In the genomic region with DNA sequence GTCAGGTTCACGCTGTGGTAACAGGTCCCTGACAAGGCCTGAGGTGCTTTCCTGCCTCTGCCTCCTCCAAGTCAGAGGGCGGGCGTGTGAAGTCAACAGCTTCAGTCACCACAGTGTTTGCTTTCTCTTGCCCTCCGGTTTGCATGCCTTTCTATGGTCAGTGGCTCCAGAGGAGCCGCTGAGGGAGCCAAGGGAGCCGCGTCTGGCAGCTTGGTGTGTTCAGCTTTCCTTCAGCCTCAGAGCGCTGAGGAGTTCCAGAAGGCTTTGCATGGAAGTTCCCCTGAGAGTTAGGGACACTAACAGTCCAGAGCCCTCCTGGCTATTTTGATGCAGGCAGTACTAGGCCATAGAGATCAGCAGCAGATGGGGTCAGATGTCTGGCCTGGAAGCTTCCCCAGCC, we compare ENCODE assay signal across 20 mouse cellular contexts.
DNase-seq lines count a peak whose midpoint lies in the region; ATAC-seq lines count a peak whose summit lies in the region.
"Had no signal": no experiment of that assay in that cellular context is flagged by ENCODE, and none has a peak within 500 bp of the region (broad histone marks: within the 10 kb centered on the region; RNA-seq: fewer than 3 reads in every experiment).

No protein-coding gene starts in this region.

- no peak overlapping the region for H3K9ac ChIP-seq in kidney, embryonic 16.5 days (replicated peaks; ENCODE audit: low read length)
- H3K9ac ChIP-seq in hindbrain, embryonic 14.5 days = no peak overlapping the region
- H3K9ac ChIP-seq: embryonic facial prominence, embryonic 12.5 days; forebrain, embryonic 12.5 days; liver, embryonic 13.5 days had no signal

- no peaks in the 10 kb centered on the region for H3K27me3 ChIP-seq in kidney, embryonic 16.5 days (ENCODE audit: insufficient read depth, low read length)
- no peaks in the 10 kb centered on the region for H3K27me3 ChIP-seq in heart, embryonic 10.5 days (ENCODE audit: insufficient read depth, poor library complexity, severe bottlenecking)
- no peaks in the 10 kb centered on the region for H3K27me3 ChIP-seq in hindbrain, embryonic 14.5 days (ENCODE audit: control insufficient read depth, insufficient read depth, low read length)
- H3K27me3 ChIP-seq: embryonic facial prominence, embryonic 12.5 days; liver, embryonic 13.5 days had no signal

- 87% methylated on average over 8 of the region's 8 CpGs for WGBS in kidney, embryonic 16.5 days
- 79% methylated on average over 8 of the region's 8 CpGs for WGBS in heart, embryonic 10.5 days
- WGBS in hindbrain, embryonic 14.5 days = 74% methylated on average over 8 of the region's 8 CpGs

- peaks cover 10% of the 10 kb centered on the region; the same call in 1 of the 2 replicates for H3K4me1 ChIP-seq in kidney, embryonic 16.5 days (ENCODE audit: insufficient read depth, low read length)
- H3K4me1 ChIP-seq in heart, embryonic 10.5 days = peaks cover 15% of the 10 kb centered on the region
- H3K4me1 ChIP-seq in hindbrain, embryonic 14.5 days (replicated peaks; ENCODE audit: control insufficient read depth, insufficient read depth, low read length) = peaks cover 25% of the 10 kb centered on the region
- H3K4me1 ChIP-seq: embryonic facial prominence, embryonic 12.5 days; liver, embryonic 13.5 days had no signal

- no peaks in the 10 kb centered on the region for H3K36me3 ChIP-seq in kidney, embryonic 16.5 days (ENCODE audit: insufficient read depth, low read length)
- H3K36me3 ChIP-seq in heart, embryonic 10.5 days = no peaks in the 10 kb centered on the region
- no peaks in the 10 kb centered on the region for H3K36me3 ChIP-seq in hindbrain, embryonic 14.5 days (replicated peaks; ENCODE audit: control insufficient read depth, insufficient read depth)
- H3K36me3 ChIP-seq: embryonic facial prominence, embryonic 12.5 days; forebrain, embryonic 12.5 days; liver, embryonic 13.5 days had no signal

- H3K4me3 ChIP-seq in kidney, embryonic 16.5 days (ENCODE audit: low read length) = no peak overlapping the region
- no peak overlapping the region for H3K4me3 ChIP-seq in heart, embryonic 10.5 days
- no peak overlapping the region for H3K4me3 ChIP-seq in hindbrain, embryonic 14.5 days (replicated peaks; ENCODE audit: low read length)
- H3K4me3 ChIP-seq: embryonic facial prominence, embryonic 12.5 days; forebrain, embryonic 12.5 days; left cerebral cortex, adult 2 months; liver, embryonic 13.5 days had no signal

- peak; percentile 94 for DNase-seq in heart, adult 11 months
- no peak for DNase-seq in heart, postnatal 4 days
- DNase-seq in kidney, postnatal 36 days = no peak
- DNase-seq in heart, embryonic 10.5 days (ENCODE audit: low spot score) = no peak
- no peak for DNase-seq in hindbrain, embryonic 14.5 days (ENCODE audit: low spot score)
- no peak for DNase-seq in frontal cortex, postnatal 10 days (ENCODE audit: low spot score in 2 of 2)
- DNase-seq in layer of hippocampus, postnatal 36 days = no peak
- DNase-seq: adrenal gland, postnatal 14 days; cerebellum, adult 2 months; cerebellum, postnatal 25 days; kidney, postnatal 4 days; liver, embryonic 13.5 days; lung, adult 2 months; thymus, adult 2 months had no signal

- 0 out of 2 replicates have a peak, but pooled peaks have one; percentile 17 for ATAC-seq in kidney, embryonic 16.5 days (ENCODE audit: low FRiP score, low TSS enrichment)
- ATAC-seq in hindbrain, embryonic 14.5 days (ENCODE audit: low FRiP score) = no peak
- ATAC-seq: intestine, postnatal 0 days had no signal

- H3K9me3 ChIP-seq in kidney, embryonic 16.5 days (ENCODE audit: low read length) = peaks cover 4% of the 10 kb centered on the region; the same call in 1 of the 2 replicates
- no peaks in the 10 kb centered on the region for H3K9me3 ChIP-seq in heart, embryonic 10.5 days
- no peaks in the 10 kb centered on the region for H3K9me3 ChIP-seq in hindbrain, embryonic 14.5 days (ENCODE audit: control insufficient read depth, low read length)
- H3K9me3 ChIP-seq: embryonic facial prominence, embryonic 12.5 days; forebrain, embryonic 12.5 days had no signal

- H3K27ac ChIP-seq in kidney, embryonic 16.5 days (ENCODE audit: low read length) = no peak overlapping the region
- peak overlapping the region; percentile 30; the same call in 1 of the 2 replicates for H3K27ac ChIP-seq in heart, embryonic 10.5 days
- 0 out of 2 replicates have a peak overlapping the region, but pooled peaks have one; percentile 78 for H3K27ac ChIP-seq in hindbrain, embryonic 14.5 days
- H3K27ac ChIP-seq: embryonic facial prominence, embryonic 12.5 days; left cerebral cortex, adult 2 months; liver, embryonic 13.5 days; stomach, postnatal 0 days had no signal

- H3K4me2 ChIP-seq in kidney, embryonic 16.5 days (replicated peaks; ENCODE audit: low read depth, low read length) = no peak overlapping the region
- no peak overlapping the region for H3K4me2 ChIP-seq in hindbrain, embryonic 14.5 days (replicated peaks)
- H3K4me2 ChIP-seq: embryonic facial prominence, embryonic 12.5 days; liver, embryonic 13.5 days had no signal
